Comparison of ENCODE assay signal across 17 mouse cellular contexts in the genomic region with DNA sequence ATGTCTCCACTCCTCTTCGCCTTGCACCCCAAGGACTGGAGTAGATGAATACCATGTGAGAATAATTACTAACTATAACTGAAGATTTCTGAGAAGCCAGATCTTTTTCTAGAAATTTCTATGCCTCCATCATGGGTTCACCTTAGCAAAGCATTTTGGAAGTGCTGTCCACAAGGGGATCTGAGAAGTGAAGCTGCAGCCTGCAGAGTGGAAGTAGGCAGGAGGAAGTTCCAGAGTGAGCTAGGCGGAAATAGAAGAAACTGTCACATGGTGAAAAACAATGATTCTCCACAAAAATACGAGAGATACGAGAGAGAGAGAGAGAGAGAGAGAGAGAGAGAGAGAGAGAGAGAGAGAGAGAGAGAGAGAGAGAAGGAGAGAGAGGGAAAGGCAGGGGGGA.
"Had no signal": no experiment of that assay in that cellular context is flagged by ENCODE, and none has a peak within 500 bp of the region (broad histone marks: within the 10 kb centered on the region; RNA-seq: fewer than 3 reads in every experiment).

No protein-coding gene starts in this region.

- DNase-seq: kidney, adult 9 months; kidney, postnatal 10 days; kidney, postnatal 4 days; liver, embryonic 13.5 days; lung, adult 18-20 months; lung, postnatal 10 days; lung, postnatal 4 days; retina, postnatal 1 day; right cerebral cortex, postnatal 4 days; thymus, adult 18-20 months; thymus, postnatal 25 days had no signal

- H3K36me3 ChIP-seq: limb, embryonic 15.5 days; liver, embryonic 13.5 days; midbrain, embryonic 13.5 days; neural tube, embryonic 15.5 days had no signal

- H3K27me3 ChIP-seq: limb, embryonic 15.5 days; midbrain, embryonic 13.5 days; neural tube, embryonic 15.5 days had no signal

- H3K4me3 ChIP-seq: limb, embryonic 15.5 days; liver, embryonic 13.5 days; midbrain, embryonic 13.5 days; myocyte; neural tube, embryonic 15.5 days had no signal

- ATAC-seq: inflammation-experienced regulatory T-cells, adult 6 months; intestine, postnatal 0 days; midbrain, embryonic 13.5 days had no signal

- H3K4me1 ChIP-seq: midbrain, embryonic 13.5 days; neural tube, embryonic 15.5 days had no signal

- H3K9me3 ChIP-seq: limb, embryonic 15.5 days; liver, embryonic 13.5 days; midbrain, embryonic 13.5 days; neural tube, embryonic 15.5 days had no signal

- H3K9ac ChIP-seq: limb, embryonic 15.5 days; liver, embryonic 13.5 days; midbrain, embryonic 13.5 days; neural tube, embryonic 15.5 days had no signal

- H3K27ac ChIP-seq: limb, embryonic 15.5 days; liver, embryonic 13.5 days; midbrain, embryonic 13.5 days; neural tube, embryonic 15.5 days had no signal

- H3K4me2 ChIP-seq: limb, embryonic 15.5 days; liver, embryonic 13.5 days; midbrain, embryonic 13.5 days; neural tube, embryonic 15.5 days had no signal
